Mouse (Mus musculus) liver, adult 2 months (tissue): ENCODE measurements around the gene Psmb9.

Source experiments
- CTCF ChIP-seq: fragments of 200-500 bp; IDR thresholded peaks from 2 replicates; pipeline ENCODE4 v1.5.1; 2011; ENCODE audit warnings: low read depth, low read length, control low read depth
- POLR2A ChIP-seq: fragments of 200-500 bp; IDR thresholded peaks from 2 replicates; pipeline ENCODE4 v1.6.1; 2011; ENCODE audit warnings: low read length, control low read depth; ENCODE audit not compliant: insufficient read depth; ENCODE audit errors: extremely low read depth

DNA sequence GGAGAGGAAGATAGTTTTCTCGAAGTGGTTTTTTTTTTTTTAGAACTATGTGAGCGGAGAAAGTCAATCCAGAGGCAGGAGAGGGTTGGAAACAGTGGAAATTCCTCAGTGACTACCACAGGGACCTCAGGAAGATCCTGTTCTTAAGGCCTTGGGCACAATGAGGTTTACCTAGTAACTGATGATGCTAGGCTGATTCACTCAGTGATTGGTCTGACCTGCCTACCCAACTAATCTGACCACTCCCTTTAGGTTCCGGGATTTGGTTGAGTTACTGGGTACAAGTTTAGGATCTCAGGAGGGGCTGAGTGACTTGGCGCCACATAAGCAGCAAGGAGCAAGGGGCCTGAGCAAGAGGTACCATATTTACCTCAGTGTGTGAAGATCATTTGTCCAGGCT lies 34.6 kb downstream of the Psmb9 start, which contains the start of gene H2-DMb1:
- TF ChIP-seq CTCF (no peak), POLR2A (no peak)
